Mouse (Mus musculus) forebrain, embryonic 11.5 days (tissue): ENCODE measurements around the gene Mat1a. TPM values are rescaled to one million over a fixed set of nuclear protein-coding genes. Genes with fewer than 3 reads are reported as not detected.

Source experiments
- ATAC-seq: fragments of 200-750 bp; cut with Nextera tagmentation; replicated peaks from 2 replicates; pipeline ENCODE4 v1.8.0; 2017; ENCODE audit warnings: moderate TSS enrichment; ENCODE audit not compliant: low FRiP score
- DNase-seq: peaks from one replicate; pipeline ENCODE4 v3.0.0-alpha.2; 2017; ENCODE audit warnings: low spot score
- H3K27ac ChIP-seq: fragments of 300-500 bp; sonication (generic); 2 replicates; pipeline ENCODE4 v1.5.1; 2014; ENCODE audit warnings: low read depth, low read length
- H3K27me3 ChIP-seq: fragments of 300-500 bp; sonication (generic); 2 replicates; pipeline ENCODE4 v1.6.1; 2014; ENCODE audit warnings: mild to moderate bottlenecking, low read length, mixed read lengths; ENCODE audit not compliant: control insufficient read depth, insufficient read depth
- H3K36me3 ChIP-seq: fragments of 300-500 bp; sonication (generic); 2 replicates; pipeline ENCODE4 v1.6.1; 2014; ENCODE audit warnings: mild to moderate bottlenecking, low read length, moderate library complexity, mixed read lengths; ENCODE audit not compliant: control insufficient read depth, insufficient read depth
- H3K4me1 ChIP-seq: fragments of 300-500 bp; sonication (generic); replicated peaks from 2 replicates; pipeline ENCODE4 v1.6.1; 2014; ENCODE audit warnings: low read length, mixed read lengths; ENCODE audit not compliant: control insufficient read depth, insufficient read depth
- H3K4me2 ChIP-seq: fragments of 300-500 bp; sonication (generic); 2 replicates; pipeline ENCODE4 v1.6.1; 2014; ENCODE audit warnings: low read depth, mild to moderate bottlenecking, low read length, moderate library complexity, mixed read lengths; ENCODE audit not compliant: severe bottlenecking
- H3K4me3 ChIP-seq: fragments of 300-500 bp; sonication (generic); 2 replicates; pipeline ENCODE4 v1.5.1; 2014; ENCODE audit warnings: low read depth, low read length
- H3K9ac ChIP-seq: fragments of 300-500 bp; sonication (generic); 2 replicates; pipeline ENCODE4 v1.6.1; 2014; ENCODE audit warnings: low read length
- H3K9me3 ChIP-seq: fragments of 300-500 bp; sonication (generic); 2 replicates; pipeline ENCODE4 v1.6.1; 2016; ENCODE audit warnings: low read length, mixed read lengths; ENCODE audit not compliant: control insufficient read depth
- WGBS: fragments of 180-500 bp; shearing (Covaris S2); extraction: QIAGEN DNeasy Blood & Tissue Kit; methylation state at CpG from one replicate; pipeline ENCODE4 v1.1.7; 2014; 5-methylcytosine and 5-hydroxymethylcytosine counted together
- polyA plus RNA-seq: library from polyadenylated mRNA; unstranded; fragments of >200 nt; fragmentation: Nextera tagmentation; extraction: Ambion mirVana; gene quantifications from 2 replicates; pipeline ENCODE4 v1.2.1, GENCODE M21; 2014

Gene Mat1a
- polyA plus RNA-seq, 1 experiment from 2014 or later: not detected

DNA sequence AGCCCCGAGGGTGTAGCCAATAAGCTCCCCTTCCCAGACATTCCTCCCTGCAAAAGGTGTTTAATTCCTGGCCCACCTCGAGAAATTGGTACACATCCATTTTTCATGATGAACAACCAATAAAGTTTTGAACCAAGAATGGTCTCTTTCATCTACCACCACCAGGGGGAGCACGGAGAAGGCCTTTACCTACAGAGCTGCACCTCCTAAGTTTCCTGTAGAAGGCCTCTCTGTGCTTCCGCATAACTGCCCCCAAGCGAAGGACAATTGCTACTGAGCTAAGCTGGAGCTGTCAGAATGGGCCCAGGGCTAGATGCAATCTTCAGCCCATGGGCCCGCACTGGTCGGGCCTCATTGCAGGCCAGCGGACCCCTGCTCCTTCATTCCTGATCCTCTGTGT, 14.1 kb upstream of the Mat1a start:
- no peak overlapping the region for H3K27ac ChIP-seq
- H3K9me3 ChIP-seq: no peaks in the 10 kb centered on the region
- ATAC-seq (no peak), DNase-seq (peak; percentile 60)
- H3K9ac ChIP-seq: no peak overlapping the region
- no peaks in the 10 kb centered on the region for H3K4me1 ChIP-seq
- H3K27me3 ChIP-seq: no peaks in the 10 kb centered on the region
- H3K36me3 ChIP-seq: no peaks in the 10 kb centered on the region
- H3K4me3 ChIP-seq: no peak overlapping the region
- WGBS: 46% methylated on average over 8 of the region's 8 CpGs
- H3K4me2 ChIP-seq: no peak overlapping the region

DNA sequence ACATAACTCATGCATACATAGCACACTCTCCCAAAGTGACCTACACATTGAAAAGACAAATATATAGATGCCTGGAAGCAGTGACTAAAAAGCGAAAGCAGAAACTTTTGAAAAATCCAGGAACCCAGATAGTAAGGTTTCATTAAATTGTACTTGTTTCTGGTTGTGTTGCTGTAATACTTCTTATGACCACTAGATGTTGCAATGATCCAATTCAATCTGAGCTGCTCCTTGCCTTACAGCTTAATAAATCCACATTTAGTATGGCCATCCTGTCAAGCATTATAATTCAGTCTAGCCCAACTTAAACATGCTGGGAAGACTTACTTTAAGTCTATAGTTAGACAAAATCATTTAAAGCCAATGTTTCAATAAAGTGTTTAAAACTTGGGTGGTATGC, 10.7 kb upstream of the Mat1a start:
- no peak for ATAC-seq
- no peaks in the 10 kb centered on the region for H3K9me3 ChIP-seq
- no peaks in the 10 kb centered on the region for H3K4me1 ChIP-seq
- WGBS: 63% methylated on average over 1 of the region's 1 CpGs
- H3K36me3 ChIP-seq: no peaks in the 10 kb centered on the region
- no peaks in the 10 kb centered on the region for H3K27me3 ChIP-seq
- no peak overlapping the region for H3K9ac ChIP-seq
- no peak overlapping the region for H3K4me2 ChIP-seq
- no peak overlapping the region for H3K27ac ChIP-seq
- H3K4me3 ChIP-seq: no peak overlapping the region
- no peak for DNase-seq

DNA sequence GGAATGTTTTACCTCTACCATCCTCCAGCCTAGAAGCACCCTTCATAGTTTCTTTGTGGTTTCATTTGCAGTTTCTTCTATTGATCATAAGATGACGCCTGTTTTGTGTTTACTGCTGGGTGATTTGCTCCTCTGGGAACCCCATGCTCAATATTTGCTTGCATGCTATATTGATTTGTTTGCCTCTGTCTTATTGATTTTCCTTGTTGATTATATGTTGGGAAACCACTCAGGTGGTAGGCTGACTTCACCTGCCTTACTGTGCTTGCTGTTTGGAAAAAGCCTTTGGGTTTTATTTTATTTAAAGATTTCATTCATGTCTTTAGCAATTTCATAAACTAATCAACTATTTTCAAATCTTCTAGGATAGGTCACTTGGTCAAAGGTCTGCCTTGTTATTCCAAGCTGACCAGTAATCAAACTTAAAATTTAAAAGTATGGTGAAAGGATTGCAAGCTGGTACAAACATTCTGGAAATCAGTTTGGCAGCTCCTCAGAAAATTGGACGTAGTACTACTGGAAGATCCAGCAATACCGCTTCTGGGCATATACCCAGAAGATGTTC, 8.5 kb upstream of the Mat1a start:
- Histone ChIP-seq H3K36me3 (no peaks in the 10 kb centered on the region), H3K27me3 (no peaks in the 10 kb centered on the region), H3K9me3 (no peaks in the 10 kb centered on the region), H3K4me1 (no peaks in the 10 kb centered on the region), H3K9ac (no peak overlapping the region), H3K27ac (no peak overlapping the region), H3K4me2 (no peak overlapping the region), H3K4me3 (no peak overlapping the region)
- no peak for ATAC-seq
- DNase-seq: no peak
- 95% methylated on average over 3 of the region's 3 CpGs for WGBS

DNA sequence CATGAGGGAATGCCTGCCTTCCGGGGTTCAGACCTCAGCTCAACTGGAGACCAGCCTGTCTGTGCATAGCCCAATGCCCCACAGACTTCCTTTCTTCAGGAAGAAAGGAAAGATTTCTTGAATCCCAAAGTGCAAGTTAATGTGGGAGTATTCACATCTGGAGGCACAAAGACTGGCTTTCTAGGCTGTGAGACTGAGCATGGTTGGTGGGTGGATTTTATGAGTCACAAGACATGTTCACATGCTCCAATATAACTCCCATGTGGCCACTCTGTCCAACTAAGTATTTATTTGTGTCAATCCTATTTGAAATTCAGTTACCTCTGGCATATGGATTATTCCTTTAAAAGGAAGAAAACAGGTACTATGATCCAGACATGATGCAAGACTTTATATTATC, 6.1 kb upstream of the Mat1a start:
- ATAC-seq (no peak), DNase-seq (no peak)
- Histone ChIP-seq H3K27ac (no peak overlapping the region), H3K36me3 (no peaks in the 10 kb centered on the region), H3K4me1 (no peaks in the 10 kb centered on the region), H3K9me3 (no peaks in the 10 kb centered on the region), H3K27me3 (no peaks in the 10 kb centered on the region), H3K9ac (no peak overlapping the region), H3K4me2 (no peak overlapping the region), H3K4me3 (no peak overlapping the region)
- WGBS: 73% methylated on average over 1 of the region's 1 CpGs

DNA sequence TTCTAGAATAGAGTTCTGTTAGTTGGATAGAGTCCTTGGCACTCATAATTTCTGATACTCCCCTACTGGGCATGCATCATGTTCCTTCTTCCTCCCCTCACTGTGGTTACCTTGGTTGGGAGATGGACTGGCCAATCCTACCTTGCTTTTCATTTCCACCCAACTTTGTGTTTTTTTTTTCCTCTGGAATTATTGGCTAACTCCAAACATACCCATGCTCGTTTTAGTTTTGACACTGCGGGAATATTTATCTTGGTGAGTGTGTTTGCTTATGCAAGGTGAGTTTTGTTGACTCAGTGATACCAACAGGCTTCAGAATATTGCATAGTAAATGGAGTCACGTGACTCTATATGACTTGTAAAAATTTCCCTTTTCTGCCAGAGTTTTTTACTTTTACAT, 4.1 kb upstream of the Mat1a start:
- Histone ChIP-seq H3K4me2 (no peak overlapping the region), H3K9me3 (no peaks in the 10 kb centered on the region), H3K4me1 (no peaks in the 10 kb centered on the region), H3K27me3 (no peaks in the 10 kb centered on the region), H3K36me3 (no peaks in the 10 kb centered on the region), H3K4me3 (no peak overlapping the region), H3K9ac (no peak overlapping the region), H3K27ac (no peak overlapping the region)
- no peak for ATAC-seq
- 96% methylated on average over 3 of the region's 3 CpGs for WGBS
- no peak for DNase-seq

DNA sequence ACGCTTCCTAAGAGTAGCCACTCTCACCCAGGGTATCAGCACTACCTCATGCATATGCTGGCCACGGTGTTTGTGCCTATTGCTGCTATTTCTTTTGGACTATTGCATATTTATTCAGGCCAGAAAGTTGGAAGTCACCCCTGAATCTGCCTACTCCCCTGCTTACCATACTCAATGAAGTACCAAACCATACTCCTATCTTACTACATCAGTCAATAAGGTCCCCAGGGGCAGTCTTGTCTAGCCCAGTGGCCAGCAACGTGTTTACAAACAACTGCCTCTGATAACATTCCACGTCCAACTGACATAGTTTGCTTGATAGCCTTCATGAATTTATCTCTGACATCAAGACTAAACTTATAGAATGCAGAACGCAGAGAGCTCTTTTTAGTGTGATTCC, 3.6 kb upstream of the Mat1a start:
- no peak for ATAC-seq

DNA sequence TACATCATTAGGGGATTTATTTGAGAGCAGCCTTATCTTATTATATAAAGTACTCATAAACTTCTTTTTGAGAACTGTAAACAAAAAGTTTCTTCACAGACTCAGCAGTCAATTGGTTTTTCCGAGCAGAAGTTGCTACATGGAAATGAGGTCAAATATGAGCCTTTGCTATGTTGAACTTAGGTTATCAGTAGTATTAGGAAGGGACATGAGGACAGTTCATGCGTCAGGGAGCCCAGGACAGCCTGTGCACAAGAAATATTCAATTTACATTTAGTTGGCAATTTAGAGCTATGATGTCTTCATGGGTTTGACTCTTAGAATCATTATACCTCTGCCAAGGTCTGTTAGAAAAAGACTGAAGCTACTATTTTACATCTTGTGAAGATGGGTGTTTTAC, 2.6 kb upstream of the Mat1a start:
- Histone ChIP-seq H3K4me1 (no peaks in the 10 kb centered on the region), H3K4me2 (no peak overlapping the region), H3K9ac (no peak overlapping the region), H3K27ac (no peak overlapping the region), H3K36me3 (no peaks in the 10 kb centered on the region), H3K9me3 (no peaks in the 10 kb centered on the region), H3K27me3 (no peaks in the 10 kb centered on the region), H3K4me3 (no peak overlapping the region)
- WGBS: 86% methylated on average over 2 of the region's 2 CpGs
- DNase-seq (no peak), ATAC-seq (no peak)

More for the DNA sequence above, 3.6 kb upstream of the Mat1a start:
- Histone ChIP-seq H3K4me2 (no peak overlapping the region), H3K9me3 (no peaks in the 10 kb centered on the region), H3K27ac (no peak overlapping the region), H3K9ac (no peak overlapping the region), H3K27me3 (no peaks in the 10 kb centered on the region), H3K4me1 (no peaks in the 10 kb centered on the region), H3K36me3 (no peaks in the 10 kb centered on the region), H3K4me3 (no peak overlapping the region)
- DNase-seq: no peak
- WGBS: 86% methylated on average over 5 of the region's 5 CpGs

DNA sequence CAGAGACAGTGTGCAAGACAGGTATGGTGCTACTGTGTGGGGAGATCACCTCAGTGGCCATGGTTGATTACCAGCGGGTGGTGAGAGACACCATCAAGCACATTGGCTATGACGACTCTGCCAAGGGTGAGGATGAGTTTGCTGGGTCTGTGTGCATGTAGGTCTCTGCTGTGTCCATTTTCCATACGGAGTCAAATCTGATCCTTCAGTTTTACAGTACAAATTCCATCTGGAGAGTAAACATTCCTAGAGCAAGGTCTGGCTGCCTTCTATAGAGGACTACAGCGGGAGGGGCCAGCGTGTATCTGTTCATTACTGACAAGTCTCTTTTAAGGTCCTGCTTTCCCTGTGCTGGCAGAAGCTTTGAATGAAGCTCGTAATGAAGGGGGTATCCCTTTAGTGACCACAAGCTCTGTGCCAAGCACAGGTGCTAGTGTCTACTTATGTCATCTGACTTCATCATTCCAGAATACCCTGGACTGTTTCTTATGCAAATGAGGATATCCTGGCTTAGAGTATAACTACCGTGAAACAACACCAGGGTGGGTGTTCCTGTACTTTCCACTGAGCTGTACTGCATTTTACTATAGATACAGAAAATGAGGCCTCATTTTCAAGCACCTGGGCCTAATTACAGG, 6.3 kb downstream of the Mat1a start:
- no peak for ATAC-seq
- Histone ChIP-seq H3K4me3 (no peak overlapping the region), H3K36me3 (no peaks in the 10 kb centered on the region), H3K27ac (no peak overlapping the region), H3K9me3 (no peaks in the 10 kb centered on the region), H3K4me1 (no peaks in the 10 kb centered on the region), H3K27me3 (no peaks in the 10 kb centered on the region), H3K9ac (no peak overlapping the region), H3K4me2 (no peak overlapping the region)
- DNase-seq: no peak
- 88% methylated on average over 7 of the region's 7 CpGs for whole genome bisulfite sequencing

DNA sequence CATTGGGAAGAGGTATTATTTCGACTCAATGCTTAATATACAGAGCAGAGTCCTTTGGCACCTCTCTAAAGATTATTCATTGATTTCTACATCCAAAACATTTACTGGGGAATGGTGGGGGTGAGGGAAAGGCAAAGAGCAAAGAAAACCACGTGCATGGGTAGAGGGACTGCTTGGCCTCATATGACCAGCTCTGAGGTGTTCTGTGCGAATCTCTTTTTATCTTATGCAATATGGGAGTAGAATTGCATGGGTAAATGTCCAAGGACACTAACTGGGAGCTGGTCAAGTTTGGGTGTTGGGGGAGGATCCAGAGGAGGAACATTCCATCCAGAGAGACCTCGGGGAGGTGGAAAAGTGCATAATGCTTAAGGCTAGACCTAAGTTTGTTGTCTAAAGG, 8.1 kb downstream of the Mat1a start:
- no peak overlapping the region for H3K4me3 ChIP-seq
- H3K9ac ChIP-seq: no peak overlapping the region
- H3K4me1 ChIP-seq: no peaks in the 10 kb centered on the region
- ATAC-seq: no peak
- no peaks in the 10 kb centered on the region for H3K27me3 ChIP-seq
- no peak overlapping the region for H3K4me2 ChIP-seq
- DNase-seq: no peak
- H3K36me3 ChIP-seq: no peaks in the 10 kb centered on the region
- no peak overlapping the region for H3K27ac ChIP-seq
- no peaks in the 10 kb centered on the region for H3K9me3 ChIP-seq
- WGBS: 82% methylated on average over 4 of the region's 4 CpGs
